Mouse (Mus musculus) bone marrow macrophage, adult 2 months (primary cell): Measurements from ENCODE around the gene Cbx7.

Experiments used
- CTCF ChIP-seq: IDR thresholded peaks from 2 replicates; pipeline ENCODE4 v1.5.1; 2012; ENCODE audit warnings: low read depth, mild to moderate bottlenecking, low read length, moderate library complexity
- POLR2A ChIP-seq: IDR thresholded peaks from 2 replicates; pipeline ENCODE4 v1.6.1; 2012; ENCODE audit warnings: mild to moderate bottlenecking, low read depth, low read length, borderline replicate concordance

GRCm38 (mm10) chr15:79962661-79963060, 8.3 kb downstream of the Cbx7 start:
- TF ChIP-seq CTCF, result no peak
- no peak for TF ChIP-seq POLR2A
